8 mouse cellular contexts compared by ENCODE assay signal in the genomic region with DNA sequence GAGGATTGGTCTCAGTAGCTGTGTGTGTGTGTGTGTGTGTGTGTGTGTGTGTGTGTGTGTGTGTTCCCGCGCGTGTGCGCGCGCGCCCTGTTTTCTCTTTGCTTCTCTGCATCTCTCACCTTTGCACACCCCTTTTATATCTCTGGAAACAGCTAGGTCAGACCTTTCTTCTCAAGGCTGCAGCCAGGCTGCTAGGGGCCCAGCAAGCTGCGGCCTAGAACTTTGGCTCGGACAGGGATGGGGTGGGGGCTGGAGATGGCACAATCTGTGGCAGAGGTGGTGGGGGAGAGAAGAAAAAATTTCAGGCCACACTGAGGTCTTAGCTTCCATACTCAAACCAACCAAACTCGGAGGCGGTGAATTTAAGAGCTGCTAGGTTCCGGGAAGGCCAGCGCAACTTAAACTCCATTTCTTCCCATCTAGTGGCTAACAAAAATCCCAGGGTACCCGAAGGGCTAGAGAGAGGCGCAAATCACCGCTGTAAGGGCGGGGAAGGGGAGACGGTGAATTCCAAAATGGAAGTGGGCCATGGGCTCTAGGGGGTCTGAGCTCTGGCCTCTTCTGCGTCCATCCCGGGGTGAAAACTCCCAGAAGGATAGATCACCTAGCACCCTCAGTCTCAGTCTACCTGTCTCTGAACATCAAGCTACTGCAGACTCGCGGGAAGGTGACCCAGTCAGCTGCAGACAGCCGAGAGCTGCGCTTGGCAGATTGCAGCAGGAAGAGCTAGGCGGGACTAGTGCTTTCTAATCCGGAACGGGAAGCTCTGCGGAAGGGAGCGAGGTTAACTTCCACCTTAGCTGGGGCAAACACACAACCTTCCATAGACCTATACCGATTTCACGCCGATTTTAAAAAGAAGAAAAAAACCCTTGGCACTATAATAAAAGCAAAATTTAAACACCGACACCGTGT. TPM values are rescaled to one million over a fixed set of nuclear protein-coding genes. Genes with fewer than 3 reads are reported as not detected.
DNase-seq lines count a peak whose midpoint lies in the region; ATAC-seq lines count a peak whose summit lies in the region.

No protein-coding gene starts in this region.

- H3K9ac ChIP-seq in embryonic facial prominence, embryonic 11.5 days (replicated peaks; ENCODE audit: low read length), result 0 out of 2 replicates have a peak overlapping the region, but pooled peaks have one; percentile 10
- H3K9ac ChIP-seq in midbrain, embryonic 14.5 days (replicated peaks; ENCODE audit: low read length), result peak overlapping the region; percentile 84

- under 1% methylated on average over 34 of the region's 34 CpGs for WGBS in embryonic facial prominence, embryonic 11.5 days
- WGBS in hindbrain, embryonic 10.5 days, result 1% methylated on average over 34 of the region's 34 CpGs
- WGBS in midbrain, embryonic 14.5 days, result under 1% methylated on average over 34 of the region's 34 CpGs

- peak; percentile 51 for ATAC-seq in CD4-positive, CD25-positive, alpha-beta regulatory T cell, adult 4 months
- no peak for ATAC-seq in embryonic facial prominence, embryonic 11.5 days (replicated peaks; ENCODE audit: insufficient number of reproducible peaks, low FRiP score, low TSS enrichment, low read depth)
- ATAC-seq in midbrain, embryonic 14.5 days (ENCODE audit: low FRiP score, low TSS enrichment), result no peak

- peaks cover 50% of the 10 kb centered on the region for H3K27me3 ChIP-seq in embryonic facial prominence, embryonic 11.5 days (ENCODE audit: control insufficient read depth, insufficient read depth, low read length)
- H3K27me3 ChIP-seq in hindbrain, embryonic 10.5 days (ENCODE audit: insufficient read depth, poor library complexity, severe bottlenecking), result peaks cover 100% of the 10 kb centered on the region
- peaks cover 36% of the 10 kb centered on the region for H3K27me3 ChIP-seq in midbrain, embryonic 14.5 days (ENCODE audit: control insufficient read depth, insufficient read depth, low read length)

- peaks cover 9% of the 10 kb centered on the region; the same call in 1 of the 2 replicates for H3K4me1 ChIP-seq in embryonic facial prominence, embryonic 11.5 days (ENCODE audit: control insufficient read depth, insufficient read depth, low read length)
- H3K4me1 ChIP-seq in hindbrain, embryonic 10.5 days (replicated peaks), result peaks cover 40% of the 10 kb centered on the region
- H3K4me1 ChIP-seq in midbrain, embryonic 14.5 days (ENCODE audit: control insufficient read depth, insufficient read depth, low read length), result peaks cover 4% of the 10 kb centered on the region; the same call in 1 of the 2 replicates

- no peak overlapping the region for H3K27ac ChIP-seq in embryonic facial prominence, embryonic 11.5 days (replicated peaks; ENCODE audit: low read depth, low read length)
- peak overlapping the region; percentile 76 for H3K27ac ChIP-seq in hindbrain, embryonic 10.5 days
- H3K27ac ChIP-seq in midbrain, embryonic 14.5 days (replicated peaks; ENCODE audit: low read depth, low read length), result peak overlapping the region; percentile 96

- H3K4me2 ChIP-seq in embryonic facial prominence, embryonic 11.5 days (ENCODE audit: low read depth, low read length), result peak overlapping the region; percentile 30; the same call in 1 of the 2 replicates
- peak overlapping the region; percentile 76 for H3K4me2 ChIP-seq in midbrain, embryonic 14.5 days (ENCODE audit: low read length)

- DNase-seq in NIH3T3 (ENCODE audit: low read depth) (peak; percentile 64), adipocyte (ENCODE audit: low spot score) (no peak)
- peak; percentile 41 for DNase-seq in embryonic facial prominence, embryonic 11.5 days (ENCODE audit: low spot score)
- peak; percentile 55 for DNase-seq in hindbrain, embryonic 10.5 days (ENCODE audit: low spot score)
- DNase-seq in left cerebral cortex, postnatal 36 days (ENCODE audit: low spot score in 2 of 2), result peak; percentile 46 to 55
- DNase-seq in midbrain, embryonic 14.5 days, result peak; percentile 62
- peak; percentile 47 for DNase-seq in thymus, postnatal 0 days (ENCODE audit: low spot score)

- intact Hi-C loops in left cerebral cortex, postnatal 36 days (cut with DNase I), result loop anchor here (5.0 to 10.0 kb wide), 3 partner anchors 404 to 614 kb away; partner anchors contain the start of genes Fars2 and Lyrm4

- H3K4me3 ChIP-seq in embryonic facial prominence, embryonic 11.5 days (ENCODE audit: low read depth, low read length), result peak overlapping the region; percentile 23
- peak overlapping the region; percentile 56 for H3K4me3 ChIP-seq in hindbrain, embryonic 10.5 days
- peak overlapping the region; percentile 56 for H3K4me3 ChIP-seq in midbrain, embryonic 14.5 days (replicated peaks; ENCODE audit: low read depth, low read length)

- no peaks in the 10 kb centered on the region for H3K36me3 ChIP-seq in embryonic facial prominence, embryonic 11.5 days (replicated peaks; ENCODE audit: control insufficient read depth, insufficient read depth, low read depth, low read length)
- H3K36me3 ChIP-seq in hindbrain, embryonic 10.5 days, result no peaks in the 10 kb centered on the region
- H3K36me3 ChIP-seq in midbrain, embryonic 14.5 days (ENCODE audit: control insufficient read depth, insufficient read depth, low read length), result no peaks in the 10 kb centered on the region

- no peaks in the 10 kb centered on the region for H3K9me3 ChIP-seq in embryonic facial prominence, embryonic 11.5 days (replicated peaks; ENCODE audit: control insufficient read depth, low read length)
- no peaks in the 10 kb centered on the region for H3K9me3 ChIP-seq in hindbrain, embryonic 10.5 days
- H3K9me3 ChIP-seq in midbrain, embryonic 14.5 days (ENCODE audit: control insufficient read depth, low read length), result no peaks in the 10 kb centered on the region

RNA-seq across cellular contexts. Expression of gene Nrn1, which starts 3.7 kb away (rescaled TPM):
- polyA plus RNA-seq in CD4-positive, CD25-positive, alpha-beta regulatory T cell, adult 4 months (2017; shearing (Covaris generic)), result 10 to 100 TPM; 56.1 to 63.6 TPM
- polyA plus RNA-seq in embryonic facial prominence, embryonic 11.5 days (2014; fragmentation: Nextera tagmentation; extraction: Ambion mirVana), result 11.5 and 13.0 TPM in 2 replicates
- 10.8 and 21.6 TPM in 2 replicates for polyA plus RNA-seq in hindbrain, embryonic 10.5 days (2016; fragmentation: Nextera tagmentation; extraction: Ambion mirVana)
- total RNA-seq in left cerebral cortex, postnatal 36 days (2021), result 100 to 1,000 TPM; 288 to 356 TPM
- polyA plus RNA-seq in midbrain, embryonic 14.5 days (2014; fragmentation: Nextera tagmentation; extraction: Ambion mirVana), result 80.6 and 81.1 TPM in 2 replicates
- polyA plus RNA-seq in thymus, postnatal 0 days (2015; fragmentation: Nextera tagmentation; extraction: Ambion mirVana), result 0.28 and 0.29 TPM in 2 replicates
